Mouse (Mus musculus) olfactory bulb, adult 2 months (tissue): ENCODE results near the gene Spata5. TPM values are rescaled to one million over a fixed set of nuclear protein-coding genes. Genes with fewer than 3 reads are reported as not detected.

Experiments
- H3K27ac ChIP-seq: fragments of 200-500 bp; 2 replicates; pipeline ENCODE4 v1.5.1; 2012; ENCODE audit warnings: low read depth, low read length; ENCODE audit not compliant: insufficient read depth
- H3K4me1 ChIP-seq: fragments of 200-500 bp; 2 replicates; pipeline ENCODE4 v1.6.1; 2012; ENCODE audit warnings: low read length; ENCODE audit not compliant: control insufficient read depth, insufficient read depth
- H3K4me3 ChIP-seq: fragments of 200-500 bp; 2 replicates; pipeline ENCODE4 v1.5.1; 2012; ENCODE audit warnings: mild to moderate bottlenecking, low read depth, low read length, moderate library complexity; ENCODE audit not compliant: insufficient read depth
- CTCF ChIP-seq: fragments of 200-500 bp; IDR thresholded peaks from 2 replicates; pipeline ENCODE4 v1.5.1; 2012; ENCODE audit warnings: low read depth, mild to moderate bottlenecking, low read length, moderate library complexity; ENCODE audit not compliant: insufficient read depth
- POLR2A ChIP-seq: fragments of 200-500 bp; IDR thresholded peaks from 2 replicates; pipeline ENCODE4 v1.6.1; 2012; ENCODE audit warnings: mild to moderate bottlenecking, low read depth, low read length, moderate library complexity; ENCODE audit not compliant: insufficient read depth
- WGBS: fragments of 180-500 bp; shearing (Covaris S2); methylation state at CpG from one replicate; pipeline ENCODE4 v1.1.7; 2018; 5-methylcytosine and 5-hydroxymethylcytosine counted together
- polyA plus RNA-seq: library from polyadenylated mRNA; stranded (reverse); fragments of >200 nt; gene quantifications from 2 replicates; pipeline ENCODE4 v1.2.4, GENCODE M21; 2012; ENCODE audit warnings: low replicate concordance; ENCODE audit not compliant: missing spikeins, insufficient read depth, insufficient read length

Spata5 gene
- polyA plus RNA-seq, 1 experiment = not detected

GRCm38 (mm10) chr3:37571633-37572032 is 151.9 kb downstream of the Spata5 start:
- peaks cover 12% of the 10 kb centered on the region for H3K4me1 ChIP-seq
- no peak for TF ChIP-seq CTCF
- TF ChIP-seq POLR2A = no peak

GRCm38 (mm10) chr3:37572066-37572465 is 152.4 kb downstream of the Spata5 start:
- 51% methylated on average over 6 of the region's 6 CpGs for WGBS
- Histone ChIP-seq H3K4me3 (no peak overlapping the region), H3K4me1 (peaks cover 12% of the 10 kb centered on the region), H3K27ac (no peak overlapping the region)
- TF ChIP-seq CTCF = no peak
- no peak for TF ChIP-seq POLR2A

More at GRCm38 (mm10) chr3:37571633-37572032, 151.9 kb downstream of the Spata5 start:
- Histone ChIP-seq H3K4me3 (no peak overlapping the region), H3K27ac (no peak overlapping the region)
- WGBS = 62% methylated on average over 4 of the region's 4 CpGs

GRCm38 (mm10) chr3:37576840-37577239 is 157.1 kb downstream of the Spata5 start:
- Histone ChIP-seq H3K4me3 (no peak overlapping the region), H3K4me1 (no peaks in the 10 kb centered on the region), H3K27ac (no peak overlapping the region)
- TF ChIP-seq CTCF (no peak), POLR2A (no peak)
- WGBS = 98% methylated on average over 6 of the region's 6 CpGs

GRCm38 (mm10) chr3:37577706-37578105 is 158.0 kb downstream of the Spata5 start:
- Histone ChIP-seq H3K4me1 (no peaks in the 10 kb centered on the region), H3K27ac (no peak overlapping the region), H3K4me3 (no peak overlapping the region)
- TF ChIP-seq POLR2A (no peak), CTCF (no peak)
- WGBS = 95% methylated on average over 3 of the region's 3 CpGs

- 83% methylated on average over 5 of the region's 5 CpGs for WGBS
- Histone ChIP-seq H3K27ac (no peak overlapping the region), H3K4me1 (peaks cover 9% of the 10 kb centered on the region), H3K4me3 (no peak overlapping the region)
- TF ChIP-seq POLR2A = no peak
Observed at GRCm38 (mm10) chr3:37584576-37584975, 164.9 kb downstream of the Spata5 start.

- TF ChIP-seq POLR2A (no peak), CTCF (no peak)
- peaks cover 9% of the 10 kb centered on the region for H3K4me1 ChIP-seq
- WGBS = 4% methylated on average over 15 of the region's 15 CpGs
- peak overlapping the region; percentile 72 for H3K27ac ChIP-seq
- H3K4me3 ChIP-seq = no peak overlapping the region
Observed at GRCm38 (mm10) chr3:37585967-37586730, 166.5 kb downstream of the Spata5 start.

GRCm38 (mm10) chr3:37586731-37587578 is 167.3 kb downstream of the Spata5 start:
- Histone ChIP-seq H3K4me3 (no peak overlapping the region), H3K27ac (peak overlapping the region; percentile 72; the same call in 1 of the 2 replicates), H3K4me1 (peaks cover 9% of the 10 kb centered on the region)
- TF ChIP-seq POLR2A (no peak), CTCF (no peak)
- WGBS = 28% methylated on average over 16 of the region's 16 CpGs

GRCm38 (mm10) chr3:37595721-37596120 is 176.0 kb downstream of the Spata5 start:
- H3K4me3 ChIP-seq = no peak overlapping the region
- TF ChIP-seq POLR2A = no peak
- TF ChIP-seq CTCF = no peak
- WGBS = 73% methylated on average over 10 of the region's 10 CpGs
- H3K4me1 ChIP-seq = no peaks in the 10 kb centered on the region
- H3K27ac ChIP-seq = no peak overlapping the region

- H3K4me1 ChIP-seq = no peaks in the 10 kb centered on the region
- 76% methylated on average over 6 of the region's 6 CpGs for WGBS
- no peak overlapping the region for H3K27ac ChIP-seq
- no peak overlapping the region for H3K4me3 ChIP-seq
- TF ChIP-seq POLR2A (no peak), CTCF (no peak)
Observed at GRCm38 (mm10) chr3:37596519-37596918, 176.8 kb downstream of the Spata5 start.
